Mouse (Mus musculus) mesoderm, embryonic 11.5 days (tissue): Measurements from ENCODE around the gene 1700001L19Rik.

ENCODE experiments used
- DNase-seq: peaks from one replicate; pipeline ENCODE4 v3.0.0-alpha.2; 2012; ENCODE audit warnings: low read depth, low spot score

1700001L19Rik gene

GRCm38 (mm10) chr13:68607652-68608405 lies 10.6 kb downstream of the 1700001L19Rik start:
- DNase-seq, result no peak

GRCm38 (mm10) chr13:68622792-68623191 lies 25.6 kb downstream of the 1700001L19Rik start:
- no peak for DNase-seq

- no peak for DNase-seq
Measured at GRCm38 (mm10) chr13:68627041-68627440, 29.8 kb downstream of the 1700001L19Rik start.

GRCm38 (mm10) chr13:68642786-68643185 lies 45.6 kb downstream of the 1700001L19Rik start:
- no peak for DNase-seq
